In genomic region chr11:69912716-69913530, GRCm38 (mm10) we compare ENCODE assay signal across 8 mouse cellular contexts. TPM values are rescaled to one million over a fixed set of nuclear protein-coding genes. Genes with fewer than 3 reads are reported as not detected.
DNase-seq lines count a peak whose midpoint lies in the region; ATAC-seq and TF ChIP-seq lines count a peak whose summit lies in the region.

No protein-coding gene starts in this region.

- peaks cover 30% of the 10 kb centered on the region for H3K4me1 ChIP-seq in embryonic facial prominence, embryonic 15.5 days
- peaks cover 13% of the 10 kb centered on the region for H3K4me1 ChIP-seq in limb, embryonic 14.5 days (ENCODE audit: control insufficient read depth, insufficient read depth, low read length)
- peaks cover 30% of the 10 kb centered on the region for H3K4me1 ChIP-seq in neural tube, embryonic 12.5 days

- no peaks in the 10 kb centered on the region for H3K27me3 ChIP-seq in embryonic facial prominence, embryonic 15.5 days
- H3K27me3 ChIP-seq in limb, embryonic 14.5 days (ENCODE audit: control insufficient read depth, insufficient read depth, low read length), result no peaks in the 10 kb centered on the region
- H3K27me3 ChIP-seq in neural tube, embryonic 12.5 days (replicated peaks), result no peaks in the 10 kb centered on the region

- no peak overlapping the region for H3K27ac ChIP-seq in left cerebral cortex, adult 2 months
- H3K27ac ChIP-seq in embryonic facial prominence, embryonic 15.5 days (replicated peaks), result peak overlapping the region; percentile 92; the same call in 1 of the 2 replicates
- no peak overlapping the region for H3K27ac ChIP-seq in limb, embryonic 14.5 days (replicated peaks; ENCODE audit: low read depth, low read length)
- no peak overlapping the region; the same call in 1 of the 2 replicates for H3K27ac ChIP-seq in neural tube, embryonic 12.5 days

- 0 out of 2 replicates have a peak overlapping the region, but pooled peaks have one; percentile 80 for H3K9ac ChIP-seq in embryonic facial prominence, embryonic 15.5 days
- H3K9ac ChIP-seq in limb, embryonic 14.5 days (ENCODE audit: low read depth, low read length, severe bottlenecking), result peak overlapping the region; percentile 83; the same call in 1 of the 2 replicates
- peak overlapping the region; percentile 80; the same call in 1 of the 2 replicates for H3K9ac ChIP-seq in neural tube, embryonic 12.5 days

- no peak for ATAC-seq in embryonic facial prominence, embryonic 15.5 days (ENCODE audit: insufficient number of reproducible peaks, low FRiP score, low TSS enrichment, low read depth)
- no peak for ATAC-seq in limb, embryonic 14.5 days (ENCODE audit: low FRiP score, low read depth)
- peak; percentile 15; the same call in 1 of the 2 replicates for ATAC-seq in neural tube, embryonic 12.5 days (ENCODE audit: low FRiP score, low read depth)
- no peak for ATAC-seq in frontal cortex, adult (ENCODE audit: low TSS enrichment)

- TF ChIP-seq CTCF in left cerebral cortex, adult 2 months (IDR thresholded peaks at IDR 0.05), result no peak

- 73% methylated on average over 15 of the region's 15 CpGs for WGBS in embryonic facial prominence, embryonic 15.5 days
- WGBS in limb, embryonic 14.5 days, result 76% methylated on average over 15 of the region's 15 CpGs
- 77% methylated on average over 15 of the region's 15 CpGs for WGBS in neural tube, embryonic 12.5 days

- intact Hi-C loops in left cerebral cortex, adult 2 months (cut with DNase I), result no loop called here
- intact Hi-C loops in left cerebral cortex, postnatal 36 days (cut with DNase I), result no loop called here

- H3K36me3 ChIP-seq in embryonic facial prominence, embryonic 15.5 days, result peaks cover 85% of the 10 kb centered on the region
- peaks cover 88% of the 10 kb centered on the region for H3K36me3 ChIP-seq in limb, embryonic 14.5 days (ENCODE audit: control insufficient read depth, insufficient read depth, low read length)
- peaks cover 85% of the 10 kb centered on the region for H3K36me3 ChIP-seq in neural tube, embryonic 12.5 days

- H3K4me2 ChIP-seq in embryonic facial prominence, embryonic 15.5 days (replicated peaks), result peak overlapping the region; percentile 89
- H3K4me2 ChIP-seq in limb, embryonic 14.5 days (replicated peaks; ENCODE audit: low read depth, low read length, severe bottlenecking), result peak overlapping the region; percentile 90
- H3K4me2 ChIP-seq in neural tube, embryonic 12.5 days (replicated peaks), result peak overlapping the region; percentile 100

- no peak for DNase-seq in left cerebral cortex, adult 2 months (ENCODE audit: extremely low spot score in 1 of 2, low spot score in 2 of 2)
- no peak for DNase-seq in left cerebral cortex, postnatal 36 days (ENCODE audit: low spot score in 2 of 2)
- DNase-seq in limb, embryonic 14.5 days (ENCODE audit: low spot score), result no peak
- no peak for DNase-seq in ovary, postnatal 10 days (ENCODE audit: low spot score)
- DNase-seq in kidney, adult 11 months, result no peak

- H3K9me3 ChIP-seq in embryonic facial prominence, embryonic 15.5 days (replicated peaks), result no peaks in the 10 kb centered on the region
- no peaks in the 10 kb centered on the region for H3K9me3 ChIP-seq in limb, embryonic 14.5 days (ENCODE audit: control insufficient read depth, low read length)
- H3K9me3 ChIP-seq in neural tube, embryonic 12.5 days, result no peaks in the 10 kb centered on the region

- H3K4me3 ChIP-seq in left cerebral cortex, adult 2 months, result peak overlapping the region; percentile 97
- peak overlapping the region; percentile 75 for H3K4me3 ChIP-seq in embryonic facial prominence, embryonic 15.5 days (replicated peaks)
- H3K4me3 ChIP-seq in limb, embryonic 14.5 days (replicated peaks; ENCODE audit: low read length), result peak overlapping the region; percentile 83
- peak overlapping the region; percentile 5; the same call in 1 of the 2 replicates for H3K4me3 ChIP-seq in neural tube, embryonic 12.5 days

- no peak for TF ChIP-seq POLR2A in limb, embryonic 14.5 days (IDR thresholded peaks at IDR 0.05; ENCODE audit: borderline replicate concordance, extremely low read depth, insufficient read depth, insufficient read length)

RNA-seq across cellular contexts. Expression of gene Gps2, which starts 0.8 kb away (rescaled TPM):
- total RNA-seq in left cerebral cortex, adult 2 months (2021), result 10 to 100 TPM; 31.0 to 31.7 TPM
- total RNA-seq in left cerebral cortex, postnatal 36 days (2021), result 10 to 100 TPM; 25.9 to 32.4 TPM
- polyA plus RNA-seq in embryonic facial prominence, embryonic 15.5 days (2015; fragmentation: Nextera tagmentation; extraction: Ambion mirVana), result 84.5 and 85.1 TPM in 2 replicates
- 94.0 and 110 TPM in 2 replicates for polyA plus RNA-seq in limb, embryonic 14.5 days (2012; rRNA removed)
- polyA plus RNA-seq in limb, embryonic 14.5 days (2014; fragmentation: Nextera tagmentation; extraction: Ambion mirVana), result 67.3 and 74.4 TPM in 2 replicates
- 82.4 and 92.0 TPM in 2 replicates for polyA plus RNA-seq in neural tube, embryonic 12.5 days (2016; fragmentation: Nextera tagmentation; extraction: Ambion mirVana)

RNA-seq across cellular contexts. Expression of gene Eif5a, which starts 8.8 kb away (rescaled TPM):
- total RNA-seq in left cerebral cortex, adult 2 months (2021), result 100 to 1,000 TPM; 408 to 429 TPM
- total RNA-seq in left cerebral cortex, postnatal 36 days (2021), result 100 to 1,000 TPM; 406 to 453 TPM
- polyA plus RNA-seq in embryonic facial prominence, embryonic 15.5 days (2015; fragmentation: Nextera tagmentation; extraction: Ambion mirVana), result 1,531 and 1,570 TPM in 2 replicates
- polyA plus RNA-seq in limb, embryonic 14.5 days (2012; rRNA removed), result 1,009 and 1,079 TPM in 2 replicates
- 1,556 and 1,603 TPM in 2 replicates for polyA plus RNA-seq in limb, embryonic 14.5 days (2014; fragmentation: Nextera tagmentation; extraction: Ambion mirVana)
- polyA plus RNA-seq in neural tube, embryonic 12.5 days (2016; fragmentation: Nextera tagmentation; extraction: Ambion mirVana), result 1,451 and 1,549 TPM in 2 replicates

RNA-seq across cellular contexts. Expression of gene Neurl4, which starts 12.1 kb away (rescaled TPM):
- 100 to 1,000 TPM; 121 to 124 TPM for total RNA-seq in left cerebral cortex, adult 2 months (2021)
- 100 to 1,000 TPM; 114 to 121 TPM for total RNA-seq in left cerebral cortex, postnatal 36 days (2021)
- polyA plus RNA-seq in embryonic facial prominence, embryonic 15.5 days (2015; fragmentation: Nextera tagmentation; extraction: Ambion mirVana), result 7.8 and 8.5 TPM in 2 replicates
- polyA plus RNA-seq in limb, embryonic 14.5 days (2012; rRNA removed), result 74.3 and 74.6 TPM in 2 replicates
- polyA plus RNA-seq in limb, embryonic 14.5 days (2014; fragmentation: Nextera tagmentation; extraction: Ambion mirVana), result 11.4 and 15.0 TPM in 2 replicates
- polyA plus RNA-seq in neural tube, embryonic 12.5 days (2016; fragmentation: Nextera tagmentation; extraction: Ambion mirVana), result 19.8 and 20.4 TPM in 2 replicates

RNA-seq across cellular contexts. Expression of gene 2810408A11Rik, which starts 12.1 kb away (rescaled TPM):
- under 1 TPM; 0.23 to 0.87 TPM for total RNA-seq in left cerebral cortex, adult 2 months (2021)
- total RNA-seq in left cerebral cortex, postnatal 36 days (2021), result under 1 TPM in 1 of 2 experiments, not detected in 1; 0.64 TPM
- 8.7 and 9.4 TPM in 2 replicates for polyA plus RNA-seq in embryonic facial prominence, embryonic 15.5 days (2015; fragmentation: Nextera tagmentation; extraction: Ambion mirVana)
- 8.6 and 8.9 TPM in 2 replicates for polyA plus RNA-seq in limb, embryonic 14.5 days (2012; rRNA removed)
- 8.9 and 12.3 TPM in 2 replicates for polyA plus RNA-seq in limb, embryonic 14.5 days (2014; fragmentation: Nextera tagmentation; extraction: Ambion mirVana)
- 17.7 and 18.1 TPM in 2 replicates for polyA plus RNA-seq in neural tube, embryonic 12.5 days (2016; fragmentation: Nextera tagmentation; extraction: Ambion mirVana)

RNA-seq across cellular contexts. Expression of gene Acap1, which starts 17.6 kb away (rescaled TPM):
- not detected for total RNA-seq in left cerebral cortex, adult 2 months (2021)
- total RNA-seq in left cerebral cortex, postnatal 36 days (2021), result under 1 TPM in 1 of 2 experiments, not detected in 1; 0.27 TPM
- 1.8 and 2.3 TPM in 2 replicates for polyA plus RNA-seq in embryonic facial prominence, embryonic 15.5 days (2015; fragmentation: Nextera tagmentation; extraction: Ambion mirVana)
- 2.1 and 2.2 TPM in 2 replicates for polyA plus RNA-seq in limb, embryonic 14.5 days (2012; rRNA removed)
- polyA plus RNA-seq in limb, embryonic 14.5 days (2014; fragmentation: Nextera tagmentation; extraction: Ambion mirVana), result 2.1 TPM in 2 replicates
- polyA plus RNA-seq in neural tube, embryonic 12.5 days (2016; fragmentation: Nextera tagmentation; extraction: Ambion mirVana), result 0.54 and 0.90 TPM in 2 replicates

Comparison
In these comparisons a context has a peak if more than half of its experiments do, and no peak if none do; other contexts are left out.
1. H3K4me3 ChIP-seq: peak in every context shown above with its lines; median percentile 97 in left cerebral cortex, adult 2 months; 83 in limb, embryonic 14.5 days; 75 in embryonic facial prominence, embryonic 15.5 days; 5 in neural tube, embryonic 12.5 days.